Mouse (Mus musculus): ENCODE measurements around the gene Gm8369. TPM values are rescaled to one million over a fixed set of nuclear protein-coding genes. Genes with fewer than 3 reads are reported as not detected.
"Not testable (repeated sequence)": the region's sequence is repeated elsewhere in the genome, so short reads cannot be mapped to it uniquely, and the experiment has no call there.

Gene Gm8369
- not detected in 2 replicates for polyA plus RNA-seq (2015; fragmentation: Nextera tagmentation; extraction: Ambion mirVana)

DNA sequence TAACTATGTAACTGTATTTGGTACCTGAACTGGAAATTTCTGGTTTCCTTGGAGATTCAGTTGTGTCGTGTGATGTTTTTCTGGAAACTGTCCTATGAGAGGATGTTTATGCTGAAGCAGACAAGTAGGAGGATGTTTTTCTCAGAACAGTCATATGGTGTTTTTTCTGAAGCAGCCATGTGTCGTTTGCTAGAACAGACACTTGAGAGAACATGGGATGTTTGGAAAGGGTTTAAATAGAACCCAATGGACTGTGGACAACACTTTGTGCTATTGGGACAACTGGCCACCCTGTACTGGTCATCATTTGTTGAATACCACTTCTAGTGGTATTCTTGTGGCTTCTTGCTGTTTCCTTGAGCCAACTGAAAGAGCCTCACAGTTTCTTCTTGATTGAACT, at the start of gene Gm8369:
Gene Gm8369, plus strand, starts transcription at position 193 of the 400 bp plus-strand sequence.
- Histone ChIP-seq H3K9ac (no peak within 1 kb of the TSS), H3K36me3 (no peaks in the 10 kb centered on the region), H3K4me2 (no peak within 1 kb of the TSS), H3K4me1 (replicated peaks) (no peaks in the 10 kb centered on the region), H3K9me3 (replicated peaks) (no peaks in the 10 kb centered on the region), H3K4me3 (replicated peaks) (no peak within 1 kb of the TSS), H3K27me3 (no peaks in the 10 kb centered on the region), H3K27ac (no peak within 1 kb of the TSS)
- WGBS (ENCODE audit: insufficient replicate concordance), result 55% methylated on average over 2 of the region's 2 CpGs
- ATAC-seq (ENCODE audit: low read depth), result no peak
- DNase-seq, result no peak

GRCm38 (mm10) chr19:11443338-11443737, 42.4 kb upstream of the Gm8369 start, which contains the start of gene Ms4a4b:
Gene Ms4a4b (plus strand): TSS chr19:11443553.
- Histone ChIP-seq H3K9me3 (replicated peaks) (no peaks in the 10 kb centered on the region), H3K4me2 (no peak within 1 kb of the TSS), H3K4me1 (replicated peaks) (no peaks in the 10 kb centered on the region), H3K27me3 (no peaks in the 10 kb centered on the region), H3K4me3 (replicated peaks) (no peak within 1 kb of the TSS), H3K9ac (no peak within 1 kb of the TSS), H3K27ac (no peak within 1 kb of the TSS), H3K36me3 (no peaks in the 10 kb centered on the region)
- no peak for ATAC-seq (ENCODE audit: low read depth)
- no peak for DNase-seq

DNA sequence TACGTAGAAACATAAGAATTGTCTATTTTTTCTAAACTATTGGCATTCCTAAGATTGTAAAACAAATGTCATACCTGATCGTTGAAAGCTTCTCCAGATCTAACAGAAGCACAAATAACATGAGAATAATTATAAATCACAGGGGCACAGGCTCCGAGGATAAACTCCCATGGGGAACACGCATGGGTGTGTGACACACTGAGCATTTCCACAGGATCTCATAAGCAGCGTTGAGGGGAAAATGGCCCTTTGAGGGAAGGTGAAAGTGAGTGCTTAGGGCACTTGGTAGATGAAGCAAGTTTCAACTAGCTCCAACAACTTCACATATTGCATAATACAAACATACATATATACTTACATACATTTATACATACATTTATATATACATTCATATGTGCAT, 41.8 kb upstream of the Gm8369 start:
- H3K4me1 ChIP-seq (replicated peaks), result no peaks in the 10 kb centered on the region
- H3K4me3 ChIP-seq (replicated peaks), result no peak overlapping the region
- ATAC-seq (ENCODE audit: low read depth), result no peak
- DNase-seq, result no peak
- H3K4me2 ChIP-seq, result no peak overlapping the region
- H3K27me3 ChIP-seq, result no peaks in the 10 kb centered on the region
- H3K36me3 ChIP-seq, result no peaks in the 10 kb centered on the region
- no peaks in the 10 kb centered on the region for H3K9me3 ChIP-seq (replicated peaks)
- H3K27ac ChIP-seq, result no peak overlapping the region
- WGBS (ENCODE audit: insufficient replicate concordance), result 64% methylated on average over 5 of the region's 5 CpGs
- no peak overlapping the region for H3K9ac ChIP-seq

DNA sequence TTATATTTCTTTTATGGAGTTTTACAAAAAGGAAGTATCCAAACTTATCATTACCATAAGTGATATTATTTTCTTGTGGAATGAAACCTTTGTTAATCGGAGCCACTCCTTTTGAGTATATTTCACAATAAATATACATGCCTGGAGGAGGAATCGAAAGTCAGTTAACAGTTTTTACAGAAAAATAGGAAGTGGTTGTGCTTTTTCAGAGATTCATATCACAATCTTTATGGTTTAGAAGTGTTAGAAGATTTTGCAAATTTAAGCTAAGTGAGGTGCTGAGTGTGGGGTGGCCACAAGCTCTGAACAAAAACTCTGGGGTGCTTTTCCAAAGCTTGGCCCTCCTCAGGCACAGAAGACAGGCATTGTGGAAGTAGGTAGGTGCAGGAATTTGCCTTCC, 38.5 kb upstream of the Gm8369 start:
- Histone ChIP-seq H3K4me1 (replicated peaks) (no peaks in the 10 kb centered on the region), H3K4me3 (replicated peaks) (no peak overlapping the region), H3K27me3 (no peaks in the 10 kb centered on the region), H3K9ac (no peak overlapping the region), H3K36me3 (no peaks in the 10 kb centered on the region), H3K4me2 (no peak overlapping the region), H3K9me3 (replicated peaks) (no peaks in the 10 kb centered on the region), H3K27ac (no peak overlapping the region)
- DNase-seq, result no peak
- ATAC-seq (ENCODE audit: low read depth), result no peak
- WGBS (ENCODE audit: insufficient replicate concordance), result 45% methylated on average over 2 of the region's 2 CpGs

- not testable (repeated sequence) for H3K36me3 ChIP-seq; H3K4me3 ChIP-seq (replicated peaks)
- WGBS (ENCODE audit: insufficient replicate concordance), result 72% methylated on average over 4 of the region's 4 CpGs
Measured at GRCm38 (mm10) chr19:11459041-11459440, 26.7 kb upstream of the Gm8369 start.

DNA sequence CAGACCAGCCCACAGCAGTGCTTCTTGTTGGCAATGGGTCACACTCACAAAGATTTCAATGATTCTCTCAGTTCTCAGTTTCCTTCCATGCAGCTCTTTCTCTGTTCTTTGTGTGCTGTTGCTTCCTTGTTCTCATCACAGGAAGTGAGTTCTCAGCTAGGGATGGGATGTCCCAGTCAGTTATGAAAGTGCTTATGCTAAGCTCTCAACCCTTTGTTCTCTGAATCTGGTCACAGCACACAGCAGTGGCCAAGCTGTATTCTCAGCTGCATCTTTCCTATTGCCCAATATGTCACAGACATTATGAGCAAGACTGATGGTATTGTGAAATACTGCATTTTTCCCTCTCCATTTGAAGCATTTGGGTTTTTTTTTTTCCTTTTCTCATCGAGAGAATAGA, 20.9 kb upstream of the Gm8369 start:
- H3K27me3 ChIP-seq; DNase-seq; H3K4me3 ChIP-seq (replicated peaks); H3K36me3 ChIP-seq; H3K9ac ChIP-seq; H3K9me3 ChIP-seq (replicated peaks); H3K4me1 ChIP-seq (replicated peaks); H3K27ac ChIP-seq; ATAC-seq (ENCODE audit: low read depth); H3K4me2 ChIP-seq: not testable (repeated sequence)
- 13% methylated on average over 1 of the region's 1 CpGs for WGBS (ENCODE audit: insufficient replicate concordance)

More at GRCm38 (mm10) chr19:11459041-11459440, 26.7 kb upstream of the Gm8369 start:
- H3K4me1 ChIP-seq (replicated peaks); H3K4me2 ChIP-seq; H3K27me3 ChIP-seq; H3K27ac ChIP-seq; ATAC-seq (ENCODE audit: low read depth); H3K9me3 ChIP-seq (replicated peaks); H3K9ac ChIP-seq; DNase-seq: not testable (repeated sequence)

GRCm38 (mm10) chr19:11466471-11466870, 19.3 kb upstream of the Gm8369 start:
- Histone ChIP-seq H3K27me3 (no peaks in the 10 kb centered on the region), H3K9me3 (replicated peaks) (no peaks in the 10 kb centered on the region), H3K36me3 (no peaks in the 10 kb centered on the region), H3K9ac (no peak overlapping the region), H3K4me3 (replicated peaks) (no peak overlapping the region), H3K27ac (no peak overlapping the region), H3K4me1 (replicated peaks) (no peaks in the 10 kb centered on the region), H3K4me2 (no peak overlapping the region)
- WGBS (ENCODE audit: insufficient replicate concordance), result 54% methylated on average over 5 of the region's 5 CpGs
- ATAC-seq (ENCODE audit: low read depth) (no peak), DNase-seq (no peak)

- not testable (repeated sequence) for H3K9me3 ChIP-seq (replicated peaks); H3K27ac ChIP-seq; H3K9ac ChIP-seq; H3K27me3 ChIP-seq; H3K4me1 ChIP-seq (replicated peaks); H3K4me2 ChIP-seq; H3K4me3 ChIP-seq (replicated peaks); DNase-seq; ATAC-seq (ENCODE audit: low read depth); H3K36me3 ChIP-seq
- WGBS (ENCODE audit: insufficient replicate concordance), result 41% methylated on average over 1 of the region's 1 CpGs
Measured at GRCm38 (mm10) chr19:11468361-11468760, 17.4 kb upstream of the Gm8369 start.

- 28% methylated on average over 4 of the region's 4 CpGs for WGBS (ENCODE audit: insufficient replicate concordance)
- not testable (repeated sequence) for H3K27me3 ChIP-seq
Measured at GRCm38 (mm10) chr19:11469215-11469614, 16.5 kb upstream of the Gm8369 start, which contains the start of gene Ms4a6c. Gene Ms4a6c (plus strand): TSS chr19:11469366.

DNA sequence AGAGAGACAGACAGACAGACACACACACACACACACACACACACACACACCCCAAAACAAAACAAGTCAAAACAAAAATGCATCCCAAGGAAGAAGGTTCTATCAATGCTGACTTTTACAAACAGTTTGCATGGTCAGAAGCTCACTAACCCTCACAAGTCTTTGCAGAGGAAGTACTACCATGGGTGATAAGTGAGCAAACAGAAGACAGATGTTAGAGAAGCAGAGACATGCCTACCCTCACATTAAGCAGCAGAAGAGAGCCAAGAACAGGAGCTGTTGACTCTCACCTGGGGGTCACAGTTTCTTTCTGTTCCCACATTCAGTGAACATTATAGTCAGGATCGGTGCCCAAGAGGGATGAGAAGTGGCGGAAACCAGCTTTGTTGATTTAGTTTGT, 6.0 kb upstream of the Gm8369 start:
- no peaks in the 10 kb centered on the region for H3K4me1 ChIP-seq (replicated peaks)

More at GRCm38 (mm10) chr19:11469215-11469614, 16.5 kb upstream of the Gm8369 start, which contains the start of gene Ms4a6c:
- H3K4me1 ChIP-seq (replicated peaks); H3K4me3 ChIP-seq (replicated peaks); H3K9ac ChIP-seq; DNase-seq; H3K36me3 ChIP-seq; H3K9me3 ChIP-seq (replicated peaks); ATAC-seq (ENCODE audit: low read depth); H3K4me2 ChIP-seq: not testable (repeated sequence)
- peak within 1 kb of the TSS; percentile 4; the same call in 1 of the 2 replicates for H3K27ac ChIP-seq

DNA sequence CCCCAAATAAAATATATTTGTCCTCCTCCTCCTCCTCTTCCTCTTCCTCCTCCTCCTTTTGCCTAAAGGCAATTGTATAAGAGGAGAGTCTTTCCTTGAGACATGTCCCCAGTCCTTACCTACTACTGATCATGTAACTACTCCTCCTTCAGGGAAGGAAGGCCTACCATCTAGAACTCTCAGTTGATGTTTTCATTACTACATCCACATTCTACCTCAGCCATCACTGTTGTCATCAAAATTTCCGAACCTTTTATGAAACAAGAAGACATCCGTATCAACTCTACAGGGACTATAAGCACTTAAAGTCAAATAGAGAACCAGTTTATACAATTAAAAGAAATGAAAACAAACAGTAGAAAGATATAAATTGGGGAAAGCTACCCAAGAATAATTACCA, 3.1 kb upstream of the Gm8369 start:
- no peak overlapping the region for H3K9ac ChIP-seq
- H3K4me3 ChIP-seq (replicated peaks), result no peak overlapping the region
- no peak overlapping the region for H3K27ac ChIP-seq
- WGBS (ENCODE audit: insufficient replicate concordance), result 71% methylated on average over 2 of the region's 2 CpGs
- H3K27me3 ChIP-seq, result no peaks in the 10 kb centered on the region
- no peaks in the 10 kb centered on the region for H3K4me1 ChIP-seq (replicated peaks)
- H3K4me2 ChIP-seq, result no peak overlapping the region
- no peaks in the 10 kb centered on the region for H3K9me3 ChIP-seq (replicated peaks)
- H3K36me3 ChIP-seq, result no peaks in the 10 kb centered on the region
- no peak for ATAC-seq (ENCODE audit: low read depth)
- no peak for DNase-seq

More for the DNA sequence above, 6.0 kb upstream of the Gm8369 start:
- H3K27ac ChIP-seq, result no peak overlapping the region
- DNase-seq, result no peak
- H3K36me3 ChIP-seq, result no peaks in the 10 kb centered on the region
- no peak overlapping the region for H3K9ac ChIP-seq
- H3K4me3 ChIP-seq (replicated peaks), result no peak overlapping the region
- WGBS (ENCODE audit: insufficient replicate concordance), result 73% methylated on average over 2 of the region's 2 CpGs
- H3K27me3 ChIP-seq, result no peaks in the 10 kb centered on the region
- ATAC-seq (ENCODE audit: low read depth), result no peak
- no peak overlapping the region for H3K4me2 ChIP-seq
- no peaks in the 10 kb centered on the region for H3K9me3 ChIP-seq (replicated peaks)

- Histone ChIP-seq H3K4me3 (replicated peaks) (no peak overlapping the region), H3K9me3 (replicated peaks) (no peaks in the 10 kb centered on the region), H3K36me3 (no peaks in the 10 kb centered on the region), H3K4me1 (replicated peaks) (no peaks in the 10 kb centered on the region), H3K4me2 (no peak overlapping the region), H3K9ac (no peak overlapping the region), H3K27me3 (no peaks in the 10 kb centered on the region), H3K27ac (no peak overlapping the region)
- DNase-seq (no peak), ATAC-seq (ENCODE audit: low read depth) (no peak)
- WGBS (ENCODE audit: insufficient replicate concordance), result 49% methylated on average over 4 of the region's 4 CpGs
Measured at GRCm38 (mm10) chr19:11483941-11484340, 1.8 kb upstream of the Gm8369 start.

Data from liver, embryonic 13.5 days (tissue).